In genomic region chr7:133012637-133013366, GRCm38 (mm10) we compare ENCODE assay signal across 9 mouse cellular contexts.
DNase-seq lines count a peak whose midpoint lies in the region; ATAC-seq lines count a peak whose summit lies in the region.
"Had no signal": no experiment of that assay in that cellular context is flagged by ENCODE, and none has a peak within 500 bp of the region (broad histone marks: within the 10 kb centered on the region; RNA-seq: fewer than 3 reads in every experiment).

No protein-coding gene starts in this region.

- 88% methylated on average over 14 of the region's 14 CpGs for WGBS in hindbrain, embryonic 12.5 days
- 89% methylated on average over 14 of the region's 14 CpGs for WGBS in hindbrain, embryonic 11.5 days

- no peak overlapping the region for H3K4me2 ChIP-seq in hindbrain, embryonic 12.5 days (replicated peaks)
- H3K4me2 ChIP-seq in hindbrain, embryonic 11.5 days (replicated peaks; ENCODE audit: low read depth, low read length) = no peak overlapping the region

- H3K9me3 ChIP-seq in hindbrain, embryonic 12.5 days (replicated peaks) = no peaks in the 10 kb centered on the region
- no peaks in the 10 kb centered on the region for H3K9me3 ChIP-seq in hindbrain, embryonic 11.5 days (ENCODE audit: control insufficient read depth, low read length)

- H3K4me3 ChIP-seq in hindbrain, embryonic 12.5 days = no peak overlapping the region
- H3K4me3 ChIP-seq in hindbrain, embryonic 11.5 days (ENCODE audit: low read depth, low read length) = no peak overlapping the region

- DNase-seq in hindbrain, embryonic 11.5 days (ENCODE audit: low spot score) = no peak
- peak; percentile 81 for DNase-seq in right cerebral cortex, adult 18-20 months
- no peak for DNase-seq in right cerebral cortex, postnatal 14 days
- DNase-seq in left cerebral cortex, adult 9 months (ENCODE audit: low spot score in 2 of 2) = peak; percentile 51 to 70
- no peak for DNase-seq in thymus, postnatal 36 days
- DNase-seq in cerebellum, adult 9-11 months = no peak
- DNase-seq: gastrocnemius, postnatal 36 days; lung, postnatal 14 days had no signal

- H3K27me3 ChIP-seq in hindbrain, embryonic 12.5 days = no peaks in the 10 kb centered on the region
- H3K27me3 ChIP-seq in hindbrain, embryonic 11.5 days (ENCODE audit: control insufficient read depth, insufficient read depth, low read length) = no peaks in the 10 kb centered on the region

- H3K9ac ChIP-seq in hindbrain, embryonic 12.5 days = no peak overlapping the region
- H3K9ac ChIP-seq in hindbrain, embryonic 11.5 days (ENCODE audit: low read depth, low read length) = no peak overlapping the region

- peaks cover 4% of the 10 kb centered on the region; the same call in 1 of the 2 replicates for H3K36me3 ChIP-seq in hindbrain, embryonic 12.5 days
- H3K36me3 ChIP-seq in hindbrain, embryonic 11.5 days (ENCODE audit: control insufficient read depth, insufficient read depth, low read length) = no peaks in the 10 kb centered on the region

- peaks cover 73% of the 10 kb centered on the region for H3K4me1 ChIP-seq in hindbrain, embryonic 12.5 days
- H3K4me1 ChIP-seq in hindbrain, embryonic 11.5 days (replicated peaks; ENCODE audit: control insufficient read depth, insufficient read depth, low read length) = no peaks in the 10 kb centered on the region; the same call in 1 of the 2 replicates

- peak overlapping the region; percentile 23; the same call in 1 of the 2 replicates for H3K27ac ChIP-seq in hindbrain, embryonic 12.5 days
- H3K27ac ChIP-seq in hindbrain, embryonic 11.5 days (ENCODE audit: low read depth, low read length) = no peak overlapping the region

- ATAC-seq in hindbrain, embryonic 12.5 days (ENCODE audit: low FRiP score) = no peak
- no peak for ATAC-seq in hindbrain, embryonic 11.5 days (ENCODE audit: low FRiP score)

Comparison
In these comparisons a context has a peak if more than half of its experiments do, and no peak if none do; other contexts are left out.
1. DNase-seq: peak in right cerebral cortex, adult 18-20 months (single experiment) and left cerebral cortex, adult 9 months (2 of 2); none in hindbrain, embryonic 11.5 days (single experiment), right cerebral cortex, postnatal 14 days (single experiment), thymus, postnatal 36 days (0 of 2) and cerebellum, adult 9-11 months (single experiment).